Mouse (Mus musculus) embryonic fibroblast, embryonic 13.5 days (primary cell): ENCODE measurements around the gene C3.

Experiments
- CTCF ChIP-seq: IDR thresholded peaks from 2 replicates; pipeline ENCODE4 v1.5.1; 2011; ENCODE audit warnings: mild to moderate bottlenecking, control low read depth, low read length, moderate library complexity, borderline replicate concordance; ENCODE audit not compliant: insufficient read depth
- POLR2A ChIP-seq: IDR thresholded peaks from 2 replicates; pipeline ENCODE4 v1.6.1; 2011; ENCODE audit warnings: low read depth, mild to moderate bottlenecking, control low read depth, low read length, moderate library complexity

DNA sequence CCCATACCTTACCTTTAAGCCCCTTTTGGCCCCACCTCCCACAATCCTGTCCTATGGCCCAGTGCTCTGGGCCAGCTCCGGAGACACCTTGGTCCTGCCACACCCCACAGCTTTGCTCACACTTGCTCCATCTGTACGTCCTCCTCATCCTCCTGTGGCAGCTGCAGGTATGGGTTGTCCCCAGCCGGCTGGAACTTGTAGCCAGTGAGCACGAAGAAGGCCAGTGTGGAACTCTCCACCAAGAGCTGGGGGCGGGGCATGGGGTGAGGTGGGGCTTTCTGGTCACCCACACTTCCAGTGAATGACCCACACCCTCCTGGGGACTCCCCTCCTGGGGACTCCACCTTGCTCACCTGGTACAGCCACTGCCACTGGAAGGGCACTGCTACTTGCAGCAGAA lies 7.9 kb upstream of the C3 start:
- no peak for TF ChIP-seq CTCF
- no peak for TF ChIP-seq POLR2A
